Mouse (Mus musculus): Measurements from ENCODE around the gene Gm28729.

DNA sequence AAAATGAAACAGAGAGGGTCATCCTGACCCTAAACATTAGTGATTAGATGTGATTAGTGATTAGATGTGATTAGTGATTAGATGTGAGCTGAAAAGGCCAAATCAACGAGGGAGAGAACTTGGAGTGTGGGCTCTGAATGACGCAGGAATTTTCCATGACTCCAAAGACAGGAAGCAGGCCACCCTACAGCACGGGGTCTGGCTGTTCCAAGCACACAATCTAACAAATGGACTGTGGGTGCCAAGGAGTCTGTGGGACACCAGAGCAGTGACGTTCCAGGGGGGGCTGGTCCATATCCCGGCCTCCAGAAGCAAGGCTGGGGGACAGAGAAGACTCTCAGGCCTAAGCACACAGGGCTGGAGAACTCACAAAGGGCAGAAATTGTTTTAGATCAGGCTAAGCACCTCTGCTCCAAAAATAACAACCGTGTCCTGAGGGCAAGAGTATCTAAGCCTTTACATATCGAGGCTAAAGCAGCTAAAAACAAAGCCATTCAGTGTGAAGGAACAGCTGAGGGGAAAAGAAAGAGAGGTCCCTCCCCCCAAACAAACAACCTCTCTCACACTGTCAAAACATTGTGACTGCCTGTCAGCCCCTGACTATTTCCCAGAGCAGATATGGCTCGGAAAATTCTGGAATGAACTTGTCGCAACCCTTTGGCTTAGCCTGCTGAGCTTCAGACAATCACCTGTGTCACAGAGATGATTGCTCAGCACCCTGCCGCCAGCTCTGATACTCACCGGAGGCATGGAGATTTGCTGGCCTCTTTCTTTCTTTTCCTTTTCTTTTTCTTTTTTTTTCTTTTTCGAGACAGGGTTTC, 74.0 kb downstream of the Gm28729 start:
- TF ChIP-seq CTCF (IDR thresholded peaks at IDR 0.05; ENCODE audit: low read depth, low read length) (no peak), POLR2A (IDR thresholded peaks at IDR 0.05; ENCODE audit: borderline replicate concordance, low read depth, low read length) (no peak)

Data from bone marrow macrophage, adult 2 months (primary cell).